Mouse (Mus musculus) hindbrain, embryonic 13.5 days (tissue): ENCODE data around the gene Fstl4. TPM values are rescaled to one million over a fixed set of nuclear protein-coding genes. Genes with fewer than 3 reads are reported as not detected.
A peak's percentile ranks its signal among the peaks of the same experiment; 100 is the strongest.

Experiments used
- ATAC-seq: fragments of 200-750 bp; cut with Nextera tagmentation; 2 replicates; pipeline ENCODE4 v1.8.0; 2017; ENCODE audit warnings: moderate TSS enrichment; ENCODE audit not compliant: low FRiP score
- H3K27ac ChIP-seq: fragments of 300-500 bp; sonication (generic); 2 replicates; pipeline ENCODE4 v1.5.1; 2015; ENCODE audit warnings: inconsistent platforms, mild to moderate bottlenecking, moderate library complexity
- H3K27me3 ChIP-seq: fragments of 300-500 bp; sonication (generic); 2 replicates; pipeline ENCODE4 v1.6.1; 2015; ENCODE audit warnings: mild to moderate bottlenecking, inconsistent platforms
- H3K36me3 ChIP-seq: fragments of 300-500 bp; sonication (generic); 2 replicates; pipeline ENCODE4 v1.6.1; 2015; ENCODE audit warnings: mild to moderate bottlenecking, inconsistent platforms
- H3K4me1 ChIP-seq: fragments of 300-500 bp; sonication (generic); replicated peaks from 2 replicates; pipeline ENCODE4 v1.6.1; 2015; ENCODE audit warnings: inconsistent platforms
- H3K4me2 ChIP-seq: fragments of 300-500 bp; sonication (generic); 2 replicates; pipeline ENCODE4 v1.6.1; 2015; ENCODE audit warnings: inconsistent platforms, mild to moderate bottlenecking, moderate library complexity
- H3K4me3 ChIP-seq: fragments of 300-500 bp; sonication (generic); 2 replicates; pipeline ENCODE4 v1.5.1; 2015; ENCODE audit warnings: mild to moderate bottlenecking, inconsistent platforms
- H3K9ac ChIP-seq: fragments of 300-500 bp; sonication (generic); 2 replicates; pipeline ENCODE4 v1.6.1; 2015; ENCODE audit warnings: mild to moderate bottlenecking, inconsistent platforms
- H3K9me3 ChIP-seq: fragments of 300-500 bp; sonication (generic); 2 replicates; pipeline ENCODE4 v1.6.1; 2016; ENCODE audit warnings: inconsistent platforms
- WGBS: fragments of 180-500 bp; shearing (Covaris S2); methylation state at CpG from one replicate; pipeline ENCODE4 v1.1.7; 2015; 5-methylcytosine and 5-hydroxymethylcytosine counted together
- polyA plus RNA-seq: library from polyadenylated mRNA; unstranded; fragments of >200 nt; fragmentation: Nextera tagmentation; extraction: Ambion mirVana; gene quantifications from 2 replicates; pipeline ENCODE4 v1.2.1, GENCODE M21; 2015

Gene Fstl4
- polyA plus RNA-seq, 1 experiment from 2014 or later = 9.4 TPM

DNA sequence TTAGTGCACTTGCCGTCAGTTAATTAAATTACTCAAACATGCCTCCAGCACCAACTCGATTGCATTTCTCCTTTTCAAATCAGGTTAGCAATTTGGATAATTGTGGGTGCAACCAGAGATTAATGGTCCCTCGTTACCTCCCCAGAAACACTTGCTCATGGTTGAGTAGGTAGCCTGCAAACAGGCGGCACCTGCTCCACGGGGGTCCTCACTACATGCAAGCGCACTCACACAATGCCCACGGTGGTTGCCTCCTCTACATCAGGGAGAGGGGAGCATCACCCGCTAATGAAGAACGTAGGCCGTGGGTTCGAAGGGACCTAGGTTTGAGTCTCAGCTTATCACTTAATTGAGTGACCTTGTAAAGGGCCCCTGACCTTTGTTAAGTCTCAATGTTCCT lies 371.9 kb downstream of the Fstl4 start:
- no peak overlapping the region for H3K9ac ChIP-seq
- no peaks in the 10 kb centered on the region for H3K9me3 ChIP-seq
- no peak overlapping the region for H3K4me2 ChIP-seq
- H3K36me3 ChIP-seq = no peaks in the 10 kb centered on the region
- ATAC-seq = no peak
- WGBS = 63% methylated on average over 11 of the region's 11 CpGs
- H3K4me1 ChIP-seq = peaks cover 43% of the 10 kb centered on the region
- no peak overlapping the region for H3K4me3 ChIP-seq
- H3K27me3 ChIP-seq = peaks cover 13% of the 10 kb centered on the region; the same call in 1 of the 2 replicates
- H3K27ac ChIP-seq = no peak overlapping the region

DNA sequence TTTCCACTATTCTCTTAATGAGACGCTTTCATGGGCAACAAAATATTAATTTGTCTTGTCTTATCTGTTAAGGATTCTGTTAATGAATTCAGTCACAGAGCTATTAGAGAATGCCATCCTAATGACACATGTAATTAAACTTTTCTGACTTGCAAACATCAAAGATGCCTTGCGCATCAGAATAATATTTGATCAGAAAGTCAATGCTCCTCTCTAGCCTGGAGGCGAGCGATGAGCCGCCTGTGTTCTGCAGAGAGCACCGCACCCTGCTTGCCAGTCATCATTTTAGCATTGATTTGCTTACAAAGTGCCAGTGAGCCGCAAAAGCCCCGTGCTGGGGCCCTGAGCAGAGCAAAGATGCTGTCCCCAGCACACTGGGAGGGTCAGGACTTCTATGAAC lies 372.9 kb downstream of the Fstl4 start:
- Histone ChIP-seq H3K27ac (peak overlapping the region; percentile 48; the same call in 1 of the 2 replicates), H3K4me1 (peaks cover 34% of the 10 kb centered on the region)
- ATAC-seq = no peak

DNA sequence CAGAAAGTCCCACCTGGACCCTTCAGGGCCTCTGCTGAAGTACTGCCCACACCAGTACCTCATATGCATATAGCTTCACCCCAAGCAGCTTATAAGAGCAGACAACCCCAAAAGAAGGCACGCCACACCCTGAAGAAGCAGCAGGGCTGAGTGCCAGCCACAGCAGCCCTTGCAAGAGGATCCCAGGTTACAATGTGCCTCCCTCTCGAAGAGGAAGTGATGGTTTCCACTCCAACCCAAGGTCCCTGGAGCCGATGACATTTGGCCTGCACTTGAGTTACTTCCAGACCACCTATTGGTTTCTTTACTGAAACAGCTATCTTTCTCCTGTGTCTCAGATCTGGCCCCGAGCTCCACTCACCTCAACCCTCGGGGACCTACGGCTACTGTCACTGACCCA lies 373.8 kb downstream of the Fstl4 start:
- H3K4me2 ChIP-seq = no peak overlapping the region
- H3K9me3 ChIP-seq = no peaks in the 10 kb centered on the region
- peaks cover 11% of the 10 kb centered on the region; the same call in 1 of the 2 replicates for H3K27me3 ChIP-seq
- WGBS = 81% methylated on average over 6 of the region's 6 CpGs
- no peak for ATAC-seq
- H3K36me3 ChIP-seq = no peaks in the 10 kb centered on the region
- no peak overlapping the region for H3K27ac ChIP-seq
- no peak overlapping the region for H3K4me3 ChIP-seq
- peaks cover 26% of the 10 kb centered on the region for H3K4me1 ChIP-seq
- H3K9ac ChIP-seq = no peak overlapping the region

More for the DNA sequence above, 372.9 kb downstream of the Fstl4 start:
- Histone ChIP-seq H3K9ac (no peak overlapping the region), H3K4me3 (no peak overlapping the region), H3K27me3 (peaks cover 11% of the 10 kb centered on the region; the same call in 1 of the 2 replicates), H3K36me3 (no peaks in the 10 kb centered on the region), H3K9me3 (no peaks in the 10 kb centered on the region), H3K4me2 (no peak overlapping the region)
- WGBS = 55% methylated on average over 8 of the region's 8 CpGs

DNA sequence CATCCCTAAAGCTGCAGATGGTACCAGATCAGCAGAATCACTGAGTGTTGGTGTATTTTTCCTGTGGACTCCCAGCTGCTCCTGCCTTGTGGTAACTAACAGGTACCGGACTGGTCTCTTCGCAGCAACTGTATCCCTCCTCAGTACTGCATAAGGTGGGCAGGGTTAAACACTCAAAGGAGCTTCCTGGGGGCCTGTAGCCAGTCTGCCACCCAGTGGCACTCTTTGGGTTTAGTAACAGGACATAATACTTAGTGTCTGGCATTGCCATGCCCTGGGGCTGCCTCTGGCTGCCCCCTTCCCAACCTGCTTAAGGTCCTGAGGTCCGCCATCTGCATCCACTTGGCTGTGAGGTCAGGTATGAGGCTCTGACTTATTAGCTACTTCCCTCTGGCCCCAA lies 375.2 kb downstream of the Fstl4 start:
- 87% methylated on average over 3 of the region's 3 CpGs for WGBS
- no peak for ATAC-seq

DNA sequence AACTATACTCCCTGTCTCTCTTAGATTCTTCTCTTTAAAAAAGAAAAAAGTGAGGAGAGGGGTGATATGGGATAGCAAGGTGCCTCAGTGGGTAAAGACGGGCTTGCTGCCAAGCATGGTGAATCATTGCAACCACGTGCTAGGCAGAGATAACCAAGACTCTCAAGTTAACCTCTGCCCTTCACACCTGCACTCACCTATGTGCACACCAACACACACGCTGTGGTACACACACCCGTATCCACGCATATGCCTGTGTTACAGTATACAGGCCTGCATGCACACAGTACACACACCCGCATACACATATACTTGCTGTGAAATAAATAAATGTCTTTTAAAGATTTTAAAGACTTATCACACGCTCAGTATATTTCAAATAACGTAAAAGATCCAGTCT lies 375.8 kb downstream of the Fstl4 start:
- Histone ChIP-seq H3K36me3 (no peaks in the 10 kb centered on the region), H3K9ac (no peak overlapping the region), H3K27me3 (peaks cover 3% of the 10 kb centered on the region; the same call in 1 of the 2 replicates), H3K9me3 (no peaks in the 10 kb centered on the region), H3K27ac (no peak overlapping the region), H3K4me2 (no peak overlapping the region), H3K4me3 (no peak overlapping the region), H3K4me1 (peaks cover 30% of the 10 kb centered on the region)
- no peak for ATAC-seq
- WGBS = 77% methylated on average over 8 of the region's 8 CpGs

More for the DNA sequence above, 375.2 kb downstream of the Fstl4 start:
- Histone ChIP-seq H3K4me3 (no peak overlapping the region), H3K4me2 (no peak overlapping the region), H3K27ac (no peak overlapping the region), H3K4me1 (peaks cover 29% of the 10 kb centered on the region), H3K9ac (no peak overlapping the region), H3K9me3 (no peaks in the 10 kb centered on the region), H3K36me3 (no peaks in the 10 kb centered on the region), H3K27me3 (peaks cover 3% of the 10 kb centered on the region; the same call in 1 of the 2 replicates)

DNA sequence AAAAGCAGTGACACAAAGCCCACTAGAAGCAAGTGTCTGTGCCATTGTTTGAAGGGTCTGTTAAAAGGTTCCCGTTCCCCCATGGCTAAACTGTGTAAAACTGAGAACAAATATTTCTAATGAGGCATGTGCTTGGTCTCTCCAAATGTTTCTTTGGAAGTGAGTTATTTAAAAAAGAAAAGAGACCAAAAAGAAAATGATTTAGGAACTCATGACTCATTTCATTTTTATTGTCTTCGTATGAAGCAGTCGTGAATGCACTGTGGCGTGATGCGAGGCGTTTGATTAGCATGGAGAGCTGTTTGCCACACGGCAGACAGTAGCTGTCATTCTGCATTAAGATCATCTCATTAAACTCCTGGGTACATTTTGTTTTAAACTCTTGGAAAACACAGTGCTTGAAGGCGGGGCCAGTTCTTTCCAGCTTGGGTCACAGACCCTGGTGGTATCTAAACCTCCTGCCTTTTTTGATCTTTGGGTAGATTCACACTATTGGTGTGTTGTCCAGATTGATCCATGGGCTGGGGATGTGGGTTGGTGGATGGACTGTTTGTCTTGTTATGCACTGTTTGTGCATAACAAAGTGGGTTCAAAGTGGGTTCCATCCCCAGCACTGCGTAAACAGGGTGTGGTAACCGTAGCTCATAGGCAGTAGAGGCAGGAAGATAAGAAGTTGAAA lies 376.4 kb downstream of the Fstl4 start:
- Histone ChIP-seq H3K36me3 (no peaks in the 10 kb centered on the region), H3K4me2 (no peak overlapping the region), H3K9ac (no peak overlapping the region), H3K27ac (no peak overlapping the region), H3K27me3 (peaks cover 3% of the 10 kb centered on the region; the same call in 1 of the 2 replicates), H3K4me1 (peaks cover 34% of the 10 kb centered on the region), H3K4me3 (no peak overlapping the region), H3K9me3 (no peaks in the 10 kb centered on the region)
- no peak for ATAC-seq
- 42% methylated on average over 10 of the region's 10 CpGs for WGBS

DNA sequence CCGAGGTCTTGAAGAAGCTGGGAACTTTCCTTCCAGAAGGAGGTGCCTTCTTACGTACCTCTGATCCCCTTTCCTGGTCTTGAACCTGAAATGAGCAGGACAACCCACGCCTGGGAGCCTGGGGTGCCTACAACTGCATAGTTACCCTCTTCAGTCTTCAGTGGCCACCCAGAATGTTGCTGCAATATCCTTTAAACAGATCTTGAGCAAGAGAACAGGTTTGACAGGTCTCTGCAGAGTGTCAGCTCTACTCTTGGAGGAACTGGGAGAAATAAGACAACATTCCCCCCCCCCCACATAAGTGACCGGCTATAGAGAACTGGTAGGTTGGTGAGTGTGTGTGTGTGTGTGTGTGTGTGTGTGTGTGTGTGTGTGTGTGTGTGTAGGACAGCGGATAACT lies 379.1 kb downstream of the Fstl4 start:
- no peak overlapping the region for H3K4me2 ChIP-seq
- no peaks in the 10 kb centered on the region for H3K36me3 ChIP-seq
- no peaks in the 10 kb centered on the region for H3K27me3 ChIP-seq
- no peaks in the 10 kb centered on the region for H3K9me3 ChIP-seq
- H3K9ac ChIP-seq = no peak overlapping the region
- no peak for ATAC-seq
- no peak overlapping the region for H3K27ac ChIP-seq
- no peak overlapping the region for H3K4me3 ChIP-seq
- 88% methylated on average over 5 of the region's 5 CpGs for WGBS
- peaks cover 15% of the 10 kb centered on the region for H3K4me1 ChIP-seq

DNA sequence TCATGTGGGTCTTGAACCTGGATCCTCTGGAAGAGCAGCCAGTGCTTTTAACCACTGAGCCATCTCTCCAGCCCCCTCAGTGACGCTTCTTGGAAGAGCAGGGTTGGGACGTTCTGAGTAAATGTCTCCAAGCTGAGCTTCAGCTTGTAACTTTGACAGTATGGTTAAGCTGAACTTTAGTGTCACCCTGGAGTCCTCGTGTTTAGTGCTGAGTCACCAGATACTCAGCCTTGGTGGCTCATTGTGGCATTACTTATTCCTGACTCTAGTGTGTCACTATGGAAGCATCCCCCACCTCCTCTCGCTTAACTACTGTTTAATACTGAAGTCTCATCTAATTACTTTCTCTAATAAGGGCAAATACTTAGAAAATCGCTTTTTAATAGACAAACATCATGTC lies 380.1 kb downstream of the Fstl4 start:
- Histone ChIP-seq H3K9ac (no peak overlapping the region), H3K27ac (no peak overlapping the region), H3K9me3 (no peaks in the 10 kb centered on the region), H3K4me3 (no peak overlapping the region), H3K4me1 (peaks cover 15% of the 10 kb centered on the region), H3K36me3 (no peaks in the 10 kb centered on the region), H3K27me3 (no peaks in the 10 kb centered on the region), H3K4me2 (no peak overlapping the region)
- no peak for ATAC-seq
- WGBS = 65% methylated on average over 5 of the region's 5 CpGs

DNA sequence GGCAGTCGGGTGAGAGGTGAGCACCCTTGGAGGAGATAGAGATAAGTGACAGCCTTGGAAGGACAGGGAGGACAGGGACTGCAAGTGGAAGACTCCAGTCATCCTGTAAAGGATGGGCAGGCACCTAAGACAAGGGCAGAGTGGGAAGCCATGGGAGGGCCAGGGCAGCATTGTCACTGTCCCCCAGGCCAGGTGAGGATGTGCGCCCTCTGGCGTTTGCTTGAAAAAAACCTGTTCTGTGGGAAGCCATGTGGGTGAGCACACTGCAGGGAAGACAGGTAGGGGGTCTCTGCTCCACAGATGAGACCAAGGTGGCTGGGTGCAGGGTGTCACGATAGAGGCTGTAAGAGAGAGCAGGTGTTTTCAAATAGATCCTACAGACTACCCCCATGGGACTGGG lies 381.9 kb downstream of the Fstl4 start:
- WGBS = 46% methylated on average over 4 of the region's 4 CpGs
- H3K27ac ChIP-seq = no peak overlapping the region

DNA sequence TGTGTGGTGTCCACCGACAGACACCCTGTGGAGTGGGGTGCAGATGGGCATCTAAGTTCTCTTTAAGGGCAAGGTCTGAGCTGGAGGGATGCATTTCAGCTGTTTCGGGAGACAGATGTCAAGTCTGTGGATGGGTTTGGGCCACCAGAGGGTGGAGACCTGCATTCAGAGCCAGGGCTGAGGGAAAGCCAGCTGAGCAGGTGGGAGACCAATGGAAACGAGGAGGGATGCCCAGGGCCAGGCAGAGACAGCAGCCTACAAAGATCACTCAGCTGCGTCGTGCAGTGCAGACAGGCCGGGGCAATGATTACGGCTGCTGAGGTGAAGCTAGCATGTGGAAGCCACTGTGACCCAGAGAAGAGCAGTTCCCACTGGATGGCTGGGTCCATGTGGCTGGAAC lies 392.0 kb downstream of the Fstl4 start:
- H3K27me3 ChIP-seq = no peaks in the 10 kb centered on the region
- no peak for ATAC-seq
- no peaks in the 10 kb centered on the region for H3K36me3 ChIP-seq
- no peaks in the 10 kb centered on the region for H3K9me3 ChIP-seq
- no peak overlapping the region for H3K27ac ChIP-seq
- H3K4me2 ChIP-seq = no peak overlapping the region
- H3K4me1 ChIP-seq = peaks cover 8% of the 10 kb centered on the region; the same call in 1 of the 2 replicates
- 73% methylated on average over 7 of the region's 7 CpGs for WGBS
- H3K4me3 ChIP-seq = no peak overlapping the region
- no peak overlapping the region for H3K9ac ChIP-seq

More for the DNA sequence above, 381.9 kb downstream of the Fstl4 start:
- H3K36me3 ChIP-seq = no peaks in the 10 kb centered on the region
- peaks cover 9% of the 10 kb centered on the region for H3K4me1 ChIP-seq
- H3K4me3 ChIP-seq = no peak overlapping the region
- no peak for ATAC-seq
- no peaks in the 10 kb centered on the region for H3K9me3 ChIP-seq
- H3K4me2 ChIP-seq = no peak overlapping the region
- H3K9ac ChIP-seq = no peak overlapping the region
- no peaks in the 10 kb centered on the region for H3K27me3 ChIP-seq

DNA sequence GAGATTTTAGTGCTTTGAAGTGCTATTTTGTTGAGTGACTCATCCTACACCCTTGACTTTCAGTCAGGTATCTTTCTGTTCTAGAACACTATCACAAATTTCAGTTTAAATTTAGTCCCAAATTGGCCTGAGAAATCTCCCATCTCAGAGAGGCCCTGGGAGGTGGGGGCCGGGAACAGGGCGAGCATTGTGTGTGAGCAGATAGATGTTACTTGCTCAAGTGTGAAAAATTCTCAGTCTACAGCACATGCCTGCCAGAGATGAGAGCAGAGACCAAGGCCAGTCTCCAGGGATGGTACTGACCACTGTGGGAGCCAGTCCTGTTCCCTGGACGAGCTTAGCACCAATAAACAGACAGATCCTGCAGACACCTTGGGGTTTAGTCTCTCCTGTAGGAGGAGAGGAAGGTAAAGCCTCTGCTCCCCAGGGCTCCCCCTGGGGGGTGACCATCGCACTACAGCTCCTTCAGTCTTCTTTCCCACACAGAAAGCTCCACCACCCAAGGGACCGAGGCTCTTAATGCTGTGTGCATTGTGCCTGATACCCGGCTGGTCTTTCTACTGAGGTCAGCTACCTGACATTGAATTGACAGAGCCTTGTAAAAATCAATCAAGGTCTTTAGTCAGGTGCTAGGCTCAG lies 393.3 kb downstream of the Fstl4 start:
- H3K9me3 ChIP-seq = no peaks in the 10 kb centered on the region
- 61% methylated on average over 6 of the region's 6 CpGs for whole genome bisulfite sequencing
- ATAC-seq = no peak

DNA sequence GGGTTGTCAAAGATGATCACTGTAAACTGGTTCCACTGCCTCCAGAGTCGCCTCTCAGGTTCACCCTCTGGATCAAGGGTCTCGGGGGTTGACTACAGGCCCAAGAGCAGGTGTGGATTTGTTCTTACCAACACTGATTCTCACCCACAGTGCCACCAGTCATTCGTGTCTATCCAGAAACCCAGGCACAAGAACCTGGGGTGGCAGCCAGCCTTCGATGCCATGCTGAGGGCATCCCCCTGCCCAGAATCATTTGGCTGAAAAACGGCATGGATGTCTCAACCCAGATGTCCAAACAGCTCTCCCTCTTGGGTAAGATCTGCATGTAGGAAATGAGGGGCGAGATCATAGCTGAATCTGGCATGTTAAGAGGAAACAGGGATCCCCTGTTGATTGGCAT lies 398.0 kb downstream of the Fstl4 start:
- 85% methylated on average over 6 of the region's 6 CpGs for WGBS
- Histone ChIP-seq H3K27me3 (no peaks in the 10 kb centered on the region), H3K4me2 (no peak overlapping the region), H3K36me3 (no peaks in the 10 kb centered on the region), H3K4me1 (peaks cover 4% of the 10 kb centered on the region; the same call in 1 of the 2 replicates), H3K4me3 (no peak overlapping the region), H3K9me3 (no peaks in the 10 kb centered on the region), H3K9ac (no peak overlapping the region), H3K27ac (no peak overlapping the region)
- ATAC-seq = no peak

More for the DNA sequence above, 393.3 kb downstream of the Fstl4 start:
- Histone ChIP-seq H3K36me3 (no peaks in the 10 kb centered on the region), H3K4me3 (no peak overlapping the region), H3K4me1 (peaks cover 8% of the 10 kb centered on the region; the same call in 1 of the 2 replicates), H3K27me3 (no peaks in the 10 kb centered on the region), H3K27ac (no peak overlapping the region), H3K9ac (no peak overlapping the region), H3K4me2 (no peak overlapping the region)

DNA sequence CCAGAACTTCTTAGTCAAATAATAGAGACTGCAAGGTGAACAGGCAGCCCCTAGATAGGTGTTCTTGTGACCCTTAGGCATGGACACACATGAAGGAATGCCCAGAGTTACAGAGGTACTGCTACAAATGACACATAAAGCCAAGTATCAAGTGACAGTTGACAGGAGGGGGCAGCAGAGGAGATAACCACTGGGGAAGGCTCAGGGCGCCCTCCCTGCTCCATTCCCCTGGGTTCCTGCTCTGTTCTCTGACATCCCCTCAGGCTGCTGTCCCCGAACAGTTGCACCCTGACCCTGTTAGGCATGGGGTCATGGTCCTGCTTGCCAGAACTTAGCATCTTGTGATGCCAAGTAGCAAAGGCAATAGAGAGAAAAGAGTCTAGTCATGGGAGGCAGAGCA lies 402.0 kb downstream of the Fstl4 start:
- Histone ChIP-seq H3K9me3 (0 out of 2 replicates have a peak, but pooled peaks cover 6% of the 10 kb centered on the region), H3K4me1 (no peaks in the 10 kb centered on the region), H3K27me3 (no peaks in the 10 kb centered on the region), H3K4me3 (no peak overlapping the region), H3K27ac (no peak overlapping the region), H3K36me3 (no peaks in the 10 kb centered on the region), H3K9ac (no peak overlapping the region), H3K4me2 (no peak overlapping the region)
- no peak for ATAC-seq
- WGBS = 42% methylated on average over 2 of the region's 2 CpGs
